Mouse (Mus musculus): ENCODE measurements around the gene Nfya.

DNA sequence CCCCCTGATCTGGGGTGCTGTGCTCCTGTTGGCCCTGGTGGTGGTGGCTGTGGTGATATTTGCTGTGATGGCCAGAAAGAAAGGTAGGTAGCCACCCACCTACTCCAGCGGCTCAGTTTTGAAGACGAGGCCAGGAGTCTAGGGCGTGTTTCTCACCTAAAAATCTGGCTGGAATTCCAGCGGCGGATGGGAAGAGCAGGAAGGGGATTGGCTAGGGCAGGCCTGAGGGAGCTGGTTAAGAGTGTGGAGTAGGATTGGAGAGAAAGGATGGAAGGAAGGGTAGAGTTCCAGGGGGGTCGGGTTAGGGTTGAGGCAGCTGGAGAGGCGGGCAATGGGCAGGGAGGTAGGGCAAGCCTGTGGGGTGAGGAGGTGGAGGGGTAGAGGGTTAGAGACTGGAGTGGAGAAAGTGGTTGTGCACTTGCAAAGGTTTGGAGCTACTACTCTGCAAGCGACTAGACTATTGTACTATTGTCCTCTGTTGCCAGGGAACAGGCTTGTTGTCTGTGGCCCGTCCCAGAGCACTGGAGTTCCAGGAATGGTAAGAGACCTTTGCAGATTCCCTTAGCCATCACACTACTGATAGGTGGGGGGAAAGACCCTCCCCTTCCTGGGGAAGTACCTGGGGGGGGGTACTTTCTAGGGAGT, 44.1 kb downstream of the Nfya start:
- TF ChIP-seq POLR2A (IDR thresholded peaks at IDR 0.05; ENCODE audit: control insufficient read depth, low read depth, low read length) (no peak), CTCF (IDR thresholded peaks at IDR 0.05; ENCODE audit: control insufficient read depth, insufficient read depth, insufficient replicate concordance, low read depth, low read length) (no peak)

Measured in testis, adult 2 months (tissue).